Mouse (Mus musculus): Measurements from ENCODE around the gene Ntf3.

The Ntf3 gene

GRCm38 (mm10) chr6:126166548-126167207 is at the start of gene Ntf3:
Gene Ntf3 (minus strand): TSS chr6:126166910.
- no peak for DNase-seq (ENCODE audit: low spot score in 2 of 2)

- no peak for DNase-seq (ENCODE audit: low spot score in 2 of 2)
Observed at GRCm38 (mm10) chr6:126213330-126213729, 46.6 kb upstream of the Ntf3 start.

GRCm38 (mm10) chr6:126203366-126203765 is 36.7 kb upstream of the Ntf3 start:
- DNase-seq (ENCODE audit: low spot score in 2 of 2), result no peak

GRCm38 (mm10) chr6:126202959-126203358 is 36.2 kb upstream of the Ntf3 start:
- no peak for DNase-seq (ENCODE audit: low spot score in 2 of 2)

GRCm38 (mm10) chr6:126201721-126202120 is 35.0 kb upstream of the Ntf3 start:
- no peak for DNase-seq (ENCODE audit: low spot score in 2 of 2)

- DNase-seq (ENCODE audit: low spot score in 2 of 2), result peak in 1 of 2 experiments; percentile 1
Observed at GRCm38 (mm10) chr6:126199916-126200315, 33.2 kb upstream of the Ntf3 start.

- DNase-seq (ENCODE audit: low spot score in 2 of 2), result no peak
Observed at GRCm38 (mm10) chr6:126194760-126195159, 28.1 kb upstream of the Ntf3 start.

- DNase-seq (ENCODE audit: low spot score in 2 of 2), result no peak
Observed at GRCm38 (mm10) chr6:126190218-126190871, 23.6 kb upstream of the Ntf3 start.

- DNase-seq (ENCODE audit: low spot score in 2 of 2), result no peak
Observed at GRCm38 (mm10) chr6:126187400-126187799, 20.7 kb upstream of the Ntf3 start.

- no peak for DNase-seq (ENCODE audit: low spot score in 2 of 2)
Observed at GRCm38 (mm10) chr6:126186116-126186515, 19.4 kb upstream of the Ntf3 start.

- no peak for DNase-seq (ENCODE audit: low spot score in 2 of 2)
Observed at GRCm38 (mm10) chr6:126172071-126172470, 5.4 kb upstream of the Ntf3 start.

GRCm38 (mm10) chr6:126170772-126171171 is 4.1 kb upstream of the Ntf3 start:
- DNase-seq (ENCODE audit: low spot score in 2 of 2), result no peak

GRCm38 (mm10) chr6:126167731-126168130 is 1.0 kb upstream of the Ntf3 start:
- DNase-seq (ENCODE audit: low spot score in 2 of 2), result no peak

- DNase-seq (ENCODE audit: low spot score in 2 of 2), result no peak
Observed at GRCm38 (mm10) chr6:126167208-126167590, 489 bp upstream of the Ntf3 start.

GRCm38 (mm10) chr6:126165591-126166155 is 1.0 kb downstream of the Ntf3 start:
- DNase-seq (ENCODE audit: low spot score in 2 of 2), result no peak

- no peak for DNase-seq (ENCODE audit: low spot score in 2 of 2)
Observed at GRCm38 (mm10) chr6:126164781-126165180, 1.9 kb downstream of the Ntf3 start.

- no peak for DNase-seq (ENCODE audit: low spot score in 2 of 2)
Observed at GRCm38 (mm10) chr6:126163861-126164755, 2.6 kb downstream of the Ntf3 start.

- DNase-seq (ENCODE audit: low spot score in 2 of 2), result peak in 1 of 2 experiments; percentile 48
Observed at GRCm38 (mm10) chr6:126163181-126163621, 3.5 kb downstream of the Ntf3 start.

- DNase-seq (ENCODE audit: low spot score in 2 of 2), result no peak
Observed at GRCm38 (mm10) chr6:126162351-126162758, 4.4 kb downstream of the Ntf3 start.

- DNase-seq (ENCODE audit: low spot score in 2 of 2), result no peak
Observed at GRCm38 (mm10) chr6:126161571-126162340, 5.0 kb downstream of the Ntf3 start.

GRCm38 (mm10) chr6:126160067-126160411 is 6.7 kb downstream of the Ntf3 start:
- no peak for DNase-seq (ENCODE audit: low spot score in 2 of 2)

All from right cerebral cortex, postnatal 36 days (tissue).